Comparison of ENCODE assay signal across 8 mouse cellular contexts in genomic region chr6:72898244-72899200, GRCm38 (mm10). TPM values are rescaled to one million over a fixed set of nuclear protein-coding genes. Genes with fewer than 3 reads are reported as not detected.
DNase-seq lines count a peak whose midpoint lies in the region; ATAC-seq lines count a peak whose summit lies in the region.

No protein-coding gene starts in this region.

- peak; percentile 74 for DNase-seq in NIH3T3 (ENCODE audit: low read depth)
- DNase-seq in cerebellum, adult 9-10 months, result peak; percentile 49
- DNase-seq in left cerebral cortex, postnatal 10 days (ENCODE audit: extremely low spot score in 1 of 2, low spot score in 2 of 2), result peak; percentile 20 to 82
- DNase-seq in right cerebral cortex, postnatal 10 days (ENCODE audit: low spot score in 2 of 2), result peak; percentile 66 to 69
- peak; percentile 63 for DNase-seq in urinary bladder, postnatal 14 days (ENCODE audit: low spot score)

- peak overlapping the region; percentile 99 for H3K27ac ChIP-seq in hindbrain, embryonic 13.5 days

- intact Hi-C loops in left cerebral cortex, postnatal 10 days (cut with DNase I), result loop anchor here (5.0 kb wide), 1 partner anchor 46 kb away; no protein-coding TSS in a partner anchor

- no peaks in the 10 kb centered on the region for H3K9me3 ChIP-seq in hindbrain, embryonic 13.5 days
- H3K9me3 ChIP-seq in megakaryocyte, embryonic 14.5 days, result no peaks in the 10 kb centered on the region

- WGBS in hindbrain, embryonic 13.5 days, result under 1% methylated on average over 67 of the region's 71 CpGs

- ATAC-seq in frontal cortex, adult (ENCODE audit: low TSS enrichment), result peak; percentile 62
- peak; percentile 57 for ATAC-seq in hindbrain, embryonic 13.5 days (ENCODE audit: low FRiP score)

- peak overlapping the region; percentile 66 for H3K4me2 ChIP-seq in hindbrain, embryonic 13.5 days

- H3K36me3 ChIP-seq in hindbrain, embryonic 13.5 days, result no peaks in the 10 kb centered on the region
- H3K36me3 ChIP-seq in megakaryocyte, embryonic 14.5 days (replicated peaks; ENCODE audit: low read length), result peaks cover 26% of the 10 kb centered on the region

- H3K4me1 ChIP-seq in hindbrain, embryonic 13.5 days (replicated peaks), result peaks cover 41% of the 10 kb centered on the region
- H3K4me1 ChIP-seq in megakaryocyte, embryonic 14.5 days, result peaks cover 54% of the 10 kb centered on the region

- peak overlapping the region; percentile 99 for H3K9ac ChIP-seq in hindbrain, embryonic 13.5 days

- no peaks in the 10 kb centered on the region for H3K27me3 ChIP-seq in hindbrain, embryonic 13.5 days
- no peaks in the 10 kb centered on the region for H3K27me3 ChIP-seq in megakaryocyte, embryonic 14.5 days (replicated peaks)

- H3K4me3 ChIP-seq in hindbrain, embryonic 13.5 days, result peak overlapping the region; percentile 96
- peak overlapping the region; percentile 94 for H3K4me3 ChIP-seq in megakaryocyte, embryonic 14.5 days (replicated peaks)

RNA-seq across cellular contexts. Expression of gene Kcmf1, which starts 1.3 kb away (rescaled TPM):
- 27.0 and 29.3 TPM in 2 replicates for polyA plus RNA-seq in hindbrain, embryonic 13.5 days (2015; fragmentation: Nextera tagmentation; extraction: Ambion mirVana)
- 10 to 100 TPM; 61.6 to 64.7 TPM for total RNA-seq in left cerebral cortex, postnatal 10 days (2021)
- polyA plus RNA-seq in megakaryocyte, embryonic 14.5 days (2012; ENCODE audit: insufficient read depth, low replicate concordance), result 10.2 and 91.5 TPM in 2 replicates

Comparison
In these comparisons a context has a peak if more than half of its experiments do, and no peak if none do; other contexts are left out.
1. Peak in every context shown above with its lines: DNase-seq, ATAC-seq, H3K4me3 ChIP-seq and H3K27ac ChIP-seq.